Mouse (Mus musculus): ENCODE results near the gene Vangl2. TPM values are rescaled to one million over a fixed set of nuclear protein-coding genes. Genes with fewer than 3 reads are reported as not detected.

The Vangl2 gene
- polyA plus RNA-seq, 1 experiment from 2014 or later, result 0.66 TPM

DNA sequence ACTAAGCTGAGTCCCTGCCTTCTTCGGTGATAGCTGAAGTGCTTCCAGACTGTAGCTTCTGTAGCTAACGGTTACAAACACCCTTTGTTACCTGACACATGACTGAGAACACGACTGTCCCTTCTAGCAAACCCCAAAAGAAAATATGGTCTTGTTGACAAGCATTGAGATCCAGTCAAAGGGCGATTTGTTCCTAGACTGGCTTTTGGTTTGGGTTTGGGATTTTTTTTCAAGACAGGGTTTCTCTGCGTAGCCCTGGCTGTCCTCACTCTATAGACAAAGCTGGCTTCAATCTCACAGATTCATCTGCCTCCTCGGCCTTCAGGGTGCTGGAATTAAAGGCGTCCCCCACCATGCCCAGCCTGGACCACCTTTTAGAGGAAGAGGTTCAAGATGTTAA is 31.5 kb downstream of the Vangl2 start:
- Histone ChIP-seq H3K9ac (no peak overlapping the region), H3K27ac (replicated peaks) (no peak overlapping the region), H3K9me3 (replicated peaks) (no peaks in the 10 kb centered on the region), H3K27me3 (no peaks in the 10 kb centered on the region), H3K4me3 (replicated peaks) (no peak overlapping the region), H3K4me1 (replicated peaks) (no peaks in the 10 kb centered on the region; the same call in 1 of the 2 replicates), H3K36me3 (replicated peaks) (no peaks in the 10 kb centered on the region), H3K4me2 (no peak overlapping the region)
- WGBS (ENCODE audit: insufficient replicate concordance), result 65% methylated on average over 7 of the region's 7 CpGs
- ATAC-seq (ENCODE audit: insufficient read depth), result no peak

- H3K4me1 ChIP-seq (replicated peaks), result no peaks in the 10 kb centered on the region; the same call in 1 of the 2 replicates
- H3K27ac ChIP-seq (replicated peaks), result no peak overlapping the region
- no peaks in the 10 kb centered on the region for H3K36me3 ChIP-seq (replicated peaks)
- no peak overlapping the region for H3K4me2 ChIP-seq
- H3K4me3 ChIP-seq (replicated peaks), result no peak overlapping the region
- H3K9ac ChIP-seq, result no peak overlapping the region
- WGBS (ENCODE audit: insufficient replicate concordance), result 56% methylated on average over 11 of the region's 11 CpGs
- ATAC-seq (ENCODE audit: insufficient read depth), result no peak
- no peaks in the 10 kb centered on the region for H3K9me3 ChIP-seq (replicated peaks)
- H3K27me3 ChIP-seq, result no peaks in the 10 kb centered on the region
These were observed 33.1 kb downstream of the Vangl2 start for GRCm38 (mm10) chr1:171994918-171995715.

- no peak overlapping the region for H3K27ac ChIP-seq (replicated peaks)
- ATAC-seq (ENCODE audit: insufficient read depth), result no peak
These were observed 33.7 kb downstream of the Vangl2 start for GRCm38 (mm10) chr1:171994501-171994900.

GRCm38 (mm10) chr1:171992901-171993530 is 35.2 kb downstream of the Vangl2 start:
- no peaks in the 10 kb centered on the region for H3K9me3 ChIP-seq (replicated peaks)
- H3K4me2 ChIP-seq, result no peak overlapping the region
- H3K27me3 ChIP-seq, result no peaks in the 10 kb centered on the region
- H3K27ac ChIP-seq (replicated peaks), result no peak overlapping the region
- 58% methylated on average over 4 of the region's 4 CpGs for WGBS (ENCODE audit: insufficient replicate concordance)
- no peak overlapping the region for H3K9ac ChIP-seq
- no peak for ATAC-seq (ENCODE audit: insufficient read depth)
- H3K36me3 ChIP-seq (replicated peaks), result no peaks in the 10 kb centered on the region
- H3K4me1 ChIP-seq (replicated peaks), result no peaks in the 10 kb centered on the region; the same call in 1 of the 2 replicates
- H3K4me3 ChIP-seq (replicated peaks), result no peak overlapping the region

More at GRCm38 (mm10) chr1:171994501-171994900, 33.7 kb downstream of the Vangl2 start:
- 38% methylated on average over 2 of the region's 2 CpGs for WGBS (ENCODE audit: insufficient replicate concordance)
- no peak overlapping the region for H3K4me2 ChIP-seq
- no peak overlapping the region for H3K4me3 ChIP-seq (replicated peaks)
- no peaks in the 10 kb centered on the region; the same call in 1 of the 2 replicates for H3K4me1 ChIP-seq (replicated peaks)
- H3K27me3 ChIP-seq, result no peaks in the 10 kb centered on the region
- H3K36me3 ChIP-seq (replicated peaks), result no peaks in the 10 kb centered on the region
- no peaks in the 10 kb centered on the region for H3K9me3 ChIP-seq (replicated peaks)
- no peak overlapping the region for H3K9ac ChIP-seq

DNA sequence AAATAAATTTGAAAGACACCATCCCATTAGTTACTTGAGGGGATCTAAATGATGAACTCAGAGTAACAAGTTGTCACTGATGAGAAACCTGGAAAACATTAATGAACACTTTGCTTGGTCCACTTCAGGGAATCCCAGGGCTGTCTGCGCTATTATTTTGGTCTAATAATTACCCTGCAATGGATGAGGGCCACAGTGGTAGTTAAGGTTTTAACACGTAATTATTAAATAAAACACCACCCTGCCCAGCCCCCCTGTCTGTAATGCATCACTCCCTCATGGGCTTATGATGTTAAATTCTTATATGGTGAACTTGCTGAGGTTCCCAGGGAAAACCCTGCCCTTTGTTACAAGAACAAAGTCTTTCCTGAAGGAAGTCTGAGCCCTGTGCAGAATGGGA is 36.4 kb downstream of the Vangl2 start:
- WGBS (ENCODE audit: insufficient replicate concordance), result 70% methylated on average over 2 of the region's 2 CpGs
- Histone ChIP-seq H3K9ac (no peak overlapping the region), H3K4me3 (replicated peaks) (no peak overlapping the region), H3K4me1 (replicated peaks) (no peaks in the 10 kb centered on the region; the same call in 1 of the 2 replicates), H3K27me3 (no peaks in the 10 kb centered on the region), H3K27ac (replicated peaks) (no peak overlapping the region), H3K4me2 (no peak overlapping the region), H3K9me3 (replicated peaks) (no peaks in the 10 kb centered on the region), H3K36me3 (replicated peaks) (no peaks in the 10 kb centered on the region)
- no peak for ATAC-seq (ENCODE audit: insufficient read depth)

DNA sequence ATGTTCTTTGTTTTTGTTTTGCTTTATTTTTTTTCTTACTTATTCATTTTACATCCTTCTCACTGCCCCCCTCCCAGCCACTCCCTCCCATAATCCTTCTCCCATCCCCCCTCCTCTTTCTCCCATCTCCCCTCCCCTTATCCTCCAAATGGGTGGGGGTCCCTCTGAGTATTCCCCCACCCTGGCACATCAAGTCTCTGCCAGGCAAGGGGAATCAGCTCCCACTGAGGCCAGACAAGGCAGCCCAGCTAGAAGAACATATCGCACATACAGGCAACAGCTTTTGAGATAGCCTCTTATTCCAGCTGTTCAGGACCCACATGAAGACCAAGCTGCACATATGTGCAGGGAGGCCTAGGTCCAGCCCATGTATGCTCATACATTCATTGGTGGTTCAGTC is 44.1 kb downstream of the Vangl2 start:
- WGBS (ENCODE audit: insufficient replicate concordance), result 83% methylated on average over 1 of the region's 1 CpGs
- H3K9ac ChIP-seq, result no peak overlapping the region
- no peak overlapping the region for H3K4me2 ChIP-seq
- no peaks in the 10 kb centered on the region for H3K9me3 ChIP-seq (replicated peaks)
- H3K4me1 ChIP-seq (replicated peaks), result no peaks in the 10 kb centered on the region
- H3K27me3 ChIP-seq, result no peaks in the 10 kb centered on the region
- H3K36me3 ChIP-seq (replicated peaks), result no peaks in the 10 kb centered on the region
- ATAC-seq (ENCODE audit: insufficient read depth), result no peak
- H3K4me3 ChIP-seq (replicated peaks), result no peak overlapping the region
- H3K27ac ChIP-seq (replicated peaks), result no peak overlapping the region

- ATAC-seq (ENCODE audit: insufficient read depth), result no peak
- Histone ChIP-seq H3K27me3 (no peaks in the 10 kb centered on the region), H3K4me2 (no peak overlapping the region), H3K4me3 (replicated peaks) (no peak overlapping the region), H3K9me3 (replicated peaks) (no peaks in the 10 kb centered on the region), H3K36me3 (replicated peaks) (no peaks in the 10 kb centered on the region), H3K4me1 (replicated peaks) (no peaks in the 10 kb centered on the region), H3K27ac (replicated peaks) (no peak overlapping the region), H3K9ac (no peak overlapping the region)
- WGBS (ENCODE audit: insufficient replicate concordance), result 18% methylated on average over 3 of the region's 3 CpGs
These were observed 44.8 kb downstream of the Vangl2 start for GRCm38 (mm10) chr1:171983372-171984001.

GRCm38 (mm10) chr1:171982740-171983139 is 45.5 kb downstream of the Vangl2 start:
- 45% methylated on average over 4 of the region's 4 CpGs for WGBS (ENCODE audit: insufficient replicate concordance)
- H3K4me3 ChIP-seq (replicated peaks), result no peak overlapping the region
- no peak overlapping the region for H3K4me2 ChIP-seq
- H3K27me3 ChIP-seq, result no peaks in the 10 kb centered on the region
- H3K9ac ChIP-seq, result no peak overlapping the region
- H3K36me3 ChIP-seq (replicated peaks), result no peaks in the 10 kb centered on the region
- no peak overlapping the region for H3K27ac ChIP-seq (replicated peaks)
- H3K9me3 ChIP-seq (replicated peaks), result no peaks in the 10 kb centered on the region
- ATAC-seq (ENCODE audit: insufficient read depth), result no peak
- H3K4me1 ChIP-seq (replicated peaks), result no peaks in the 10 kb centered on the region

- Histone ChIP-seq H3K36me3 (replicated peaks) (no peaks in the 10 kb centered on the region), H3K27ac (replicated peaks) (no peak overlapping the region), H3K4me1 (replicated peaks) (no peaks in the 10 kb centered on the region), H3K9ac (no peak overlapping the region), H3K27me3 (no peaks in the 10 kb centered on the region), H3K4me2 (no peak overlapping the region), H3K4me3 (replicated peaks) (no peak overlapping the region), H3K9me3 (replicated peaks) (no peaks in the 10 kb centered on the region)
- no peak for ATAC-seq (ENCODE audit: insufficient read depth)
- 49% methylated on average over 5 of the region's 5 CpGs for WGBS (ENCODE audit: insufficient replicate concordance)
These were observed 46.1 kb downstream of the Vangl2 start for GRCm38 (mm10) chr1:171982170-171982569.

GRCm38 (mm10) chr1:171979969-171980730 is 48.1 kb downstream of the Vangl2 start:
- no peaks in the 10 kb centered on the region for H3K27me3 ChIP-seq
- no peak overlapping the region for H3K4me2 ChIP-seq
- no peak overlapping the region for H3K4me3 ChIP-seq (replicated peaks)
- no peak overlapping the region for H3K9ac ChIP-seq
- H3K9me3 ChIP-seq (replicated peaks), result no peaks in the 10 kb centered on the region
- no peak for ATAC-seq (ENCODE audit: insufficient read depth)
- no peak overlapping the region for H3K27ac ChIP-seq (replicated peaks)
- H3K4me1 ChIP-seq (replicated peaks), result no peaks in the 10 kb centered on the region
- WGBS (ENCODE audit: insufficient replicate concordance), result 78% methylated on average over 13 of the region's 13 CpGs
- H3K36me3 ChIP-seq (replicated peaks), result no peaks in the 10 kb centered on the region

DNA sequence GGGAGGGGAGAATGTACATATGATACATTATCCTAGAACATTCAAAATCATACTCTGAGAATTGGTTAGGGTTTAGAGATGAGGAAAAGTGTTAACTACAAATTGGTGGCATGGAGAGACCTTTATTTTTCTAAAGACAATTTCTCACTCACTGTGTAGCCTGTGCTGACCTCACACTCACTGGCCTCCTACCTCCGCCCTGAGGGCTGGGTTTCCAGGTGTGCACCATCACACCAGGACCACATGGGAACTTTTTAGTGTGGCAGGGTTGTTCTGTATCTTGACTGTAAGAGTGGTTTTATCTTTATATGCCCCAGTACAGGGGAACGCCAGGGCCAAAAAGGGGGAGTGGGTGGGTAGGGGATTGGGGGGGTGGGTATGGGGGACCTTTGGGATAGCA is 50.4 kb downstream of the Vangl2 start:
- no peak overlapping the region for H3K27ac ChIP-seq (replicated peaks)
- no peak overlapping the region for H3K4me3 ChIP-seq (replicated peaks)
- WGBS (ENCODE audit: insufficient replicate concordance), result 68% methylated on average over 2 of the region's 2 CpGs
- no peak for ATAC-seq (ENCODE audit: insufficient read depth)
- H3K4me1 ChIP-seq (replicated peaks), result no peaks in the 10 kb centered on the region
- no peaks in the 10 kb centered on the region for H3K27me3 ChIP-seq
- H3K9me3 ChIP-seq (replicated peaks), result no peaks in the 10 kb centered on the region
- H3K4me2 ChIP-seq, result no peak overlapping the region
- H3K36me3 ChIP-seq (replicated peaks), result no peaks in the 10 kb centered on the region
- no peak overlapping the region for H3K9ac ChIP-seq
